Mouse (Mus musculus) T-helper 2 cell (primary cell): ENCODE results near the gene Acot3.
"Not testable (repeated sequence)": the region's sequence is repeated elsewhere in the genome, so short reads cannot be mapped to it uniquely, and the experiment has no call there.

Experiments
- in situ Hi-C: fragments of 300-600 bp; cut with MboI, MseI; formaldehyde crosslinking; loops from one replicate; pipeline ENCODE4 v1.15.1; 2025; ENCODE audit warnings: high pct_unique_total_duplicates

Gene Acot3

GRCm38 (mm10) chr12:84042248-84042647, 9.7 kb upstream of the Acot3 start:
- in situ Hi-C loops = no loop called here

GRCm38 (mm10) chr12:84044045-84044444, 7.9 kb upstream of the Acot3 start:
- in situ Hi-C loops = no loop called here

- in situ Hi-C loops = no loop called here
Measured at GRCm38 (mm10) chr12:84046906-84047305, 5.0 kb upstream of the Acot3 start.

- in situ Hi-C loops = not testable (repeated sequence)
Measured at GRCm38 (mm10) chr12:84050744-84051143, 1.2 kb upstream of the Acot3 start.

- in situ Hi-C loops = no loop called here
Measured at GRCm38 (mm10) chr12:84052609-84053008, 665 bp downstream of the Acot3 start.

- in situ Hi-C loops = no loop called here
Measured at GRCm38 (mm10) chr12:84053173-84053572, 1.2 kb downstream of the Acot3 start.

GRCm38 (mm10) chr12:84053679-84054391, 1.9 kb downstream of the Acot3 start:
- in situ Hi-C loops = no loop called here

GRCm38 (mm10) chr12:84060946-84061345, 9.0 kb downstream of the Acot3 start:
- in situ Hi-C loops = loop anchor here (5.0 kb wide), 1 partner anchor 89 kb away; no protein-coding TSS in a partner anchor

- in situ Hi-C loops = loop anchor here (5.0 kb wide), 1 partner anchor 90 kb away; no protein-coding TSS in a partner anchor
Measured at GRCm38 (mm10) chr12:84062336-84062735, 10.4 kb downstream of the Acot3 start.

GRCm38 (mm10) chr12:84063228-84063627, 11.3 kb downstream of the Acot3 start:
- in situ Hi-C loops = loop anchor here (5.0 kb wide), 1 partner anchor 91 kb away; no protein-coding TSS in a partner anchor

- in situ Hi-C loops = loop anchor here (5.0 kb wide), 1 partner anchor 92 kb away; no protein-coding TSS in a partner anchor
Measured at GRCm38 (mm10) chr12:84063833-84064232, 11.9 kb downstream of the Acot3 start.

GRCm38 (mm10) chr12:84064621-84065020, 12.7 kb downstream of the Acot3 start:
- in situ Hi-C loops = loop anchor here (5.0 kb wide), 1 partner anchor 92 kb away; no protein-coding TSS in a partner anchor

- in situ Hi-C loops = no loop called here
Measured at GRCm38 (mm10) chr12:84067752-84068151, 15.8 kb downstream of the Acot3 start.

GRCm38 (mm10) chr12:84068296-84068695, 16.4 kb downstream of the Acot3 start:
- in situ Hi-C loops = no loop called here

- in situ Hi-C loops = no loop called here
Measured at GRCm38 (mm10) chr12:84068986-84069385, 17.0 kb downstream of the Acot3 start, which contains the start of gene Acot5. Gene Acot5 (plus strand): TSS chr12:84069325.

GRCm38 (mm10) chr12:84069582-84069981, 17.6 kb downstream of the Acot3 start:
- in situ Hi-C loops = not testable (repeated sequence)

- in situ Hi-C loops = no loop called here
Measured at GRCm38 (mm10) chr12:84071696-84072095, 19.8 kb downstream of the Acot3 start.

- in situ Hi-C loops = no loop called here
Measured at GRCm38 (mm10) chr12:84077371-84077990, 25.5 kb downstream of the Acot3 start.

- in situ Hi-C loops = no loop called here
Measured at GRCm38 (mm10) chr12:84083842-84084241, 31.9 kb downstream of the Acot3 start.

- in situ Hi-C loops = no loop called here
Measured at GRCm38 (mm10) chr12:84084581-84084980, 32.6 kb downstream of the Acot3 start.

GRCm38 (mm10) chr12:84094666-84095065, 42.7 kb downstream of the Acot3 start:
- in situ Hi-C loops = not testable (repeated sequence)

GRCm38 (mm10) chr12:84099605-84100004, 47.7 kb downstream of the Acot3 start:
- in situ Hi-C loops = no loop called here

GRCm38 (mm10) chr12:84100071-84100470, 48.1 kb downstream of the Acot3 start:
- in situ Hi-C loops = no loop called here
